Mouse (Mus musculus): ENCODE results near the gene Casp9. TPM values are rescaled to one million over a fixed set of nuclear protein-coding genes. Genes with fewer than 3 reads are reported as not detected.
A peak's percentile ranks its signal among the peaks of the same experiment; 100 is the strongest.

Gene Casp9
- polyA plus RNA-seq, 1 experiment from 2014 or later: 18.4 TPM

GRCm38 (mm10) chr4:141789564-141790218, 3.7 kb upstream of the Casp9 start:
- H3K9me3 ChIP-seq (ENCODE audit: control insufficient read depth, low read length): no peaks in the 10 kb centered on the region
- DNase-seq (no peak), ATAC-seq (ENCODE audit: low FRiP score, low TSS enrichment) (no peak)

GRCm38 (mm10) chr4:141790524-141790990, 2.9 kb upstream of the Casp9 start, which contains the start of gene Dnajc16:
TSS of gene Dnajc16 (minus strand) at chr4:141790931.
- Histone ChIP-seq H3K9ac (replicated peaks; ENCODE audit: low read length) (peak within 1 kb of the TSS; percentile 94), H3K4me1 (ENCODE audit: control insufficient read depth, insufficient read depth, low read length) (peaks cover 16% of the 10 kb centered on the region), H3K36me3 (ENCODE audit: control insufficient read depth, insufficient read depth, low read length) (peaks cover 26% of the 10 kb centered on the region), H3K4me2 (ENCODE audit: low read length) (peak within 1 kb of the TSS; percentile 74), H3K4me3 (replicated peaks; ENCODE audit: low read depth, low read length) (peak within 1 kb of the TSS; percentile 96), H3K9me3 (ENCODE audit: control insufficient read depth, low read length) (no peaks in the 10 kb centered on the region), H3K27me3 (ENCODE audit: control insufficient read depth, insufficient read depth, low read length) (no peaks in the 10 kb centered on the region), H3K27ac (replicated peaks; ENCODE audit: low read depth, low read length) (peak within 1 kb of the TSS; percentile 77)
- ATAC-seq (ENCODE audit: low FRiP score, low TSS enrichment) (peak; percentile 92), DNase-seq (peak; percentile 100)
- WGBS: under 1% methylated on average over 42 of the region's 42 CpGs

More at GRCm38 (mm10) chr4:141789564-141790218, 3.7 kb upstream of the Casp9 start:
- H3K4me2 ChIP-seq (ENCODE audit: low read length): peak overlapping the region; percentile 74
- peaks cover 10% of the 10 kb centered on the region for H3K4me1 ChIP-seq (ENCODE audit: control insufficient read depth, insufficient read depth, low read length)
- 55% methylated on average over 3 of the region's 3 CpGs for WGBS
- no peaks in the 10 kb centered on the region for H3K27me3 ChIP-seq (ENCODE audit: control insufficient read depth, insufficient read depth, low read length)
- peaks cover 34% of the 10 kb centered on the region for H3K36me3 ChIP-seq (ENCODE audit: control insufficient read depth, insufficient read depth, low read length)
- peak overlapping the region; percentile 77; the same call in 1 of the 2 replicates for H3K27ac ChIP-seq (replicated peaks; ENCODE audit: low read depth, low read length)
- peak overlapping the region; percentile 96 for H3K4me3 ChIP-seq (replicated peaks; ENCODE audit: low read depth, low read length)
- peak overlapping the region; percentile 94 for H3K9ac ChIP-seq (replicated peaks; ENCODE audit: low read length)

GRCm38 (mm10) chr4:141791486-141791885, 1.9 kb upstream of the Casp9 start:
- H3K4me1 ChIP-seq (ENCODE audit: control insufficient read depth, insufficient read depth, low read length): peaks cover 16% of the 10 kb centered on the region
- H3K27ac ChIP-seq (replicated peaks; ENCODE audit: low read depth, low read length): no peak overlapping the region
- DNase-seq (no peak), ATAC-seq (ENCODE audit: low FRiP score, low TSS enrichment) (no peak)
- no peak overlapping the region for H3K9ac ChIP-seq (replicated peaks; ENCODE audit: low read length)
- no peak overlapping the region for H3K4me3 ChIP-seq (replicated peaks; ENCODE audit: low read depth, low read length)
- no peak overlapping the region for H3K4me2 ChIP-seq (ENCODE audit: low read length)
- no peaks in the 10 kb centered on the region for H3K27me3 ChIP-seq (ENCODE audit: control insufficient read depth, insufficient read depth, low read length)
- 91% methylated on average over 7 of the region's 7 CpGs for WGBS
- peaks cover 21% of the 10 kb centered on the region for H3K36me3 ChIP-seq (ENCODE audit: control insufficient read depth, insufficient read depth, low read length)
- H3K9me3 ChIP-seq (ENCODE audit: control insufficient read depth, low read length): no peaks in the 10 kb centered on the region

GRCm38 (mm10) chr4:141791951-141792350, 1.5 kb upstream of the Casp9 start:
- H3K27ac ChIP-seq (replicated peaks; ENCODE audit: low read depth, low read length): no peak overlapping the region
- peaks cover 19% of the 10 kb centered on the region for H3K36me3 ChIP-seq (ENCODE audit: control insufficient read depth, insufficient read depth, low read length)
- WGBS: 87% methylated on average over 8 of the region's 8 CpGs
- H3K4me3 ChIP-seq (replicated peaks; ENCODE audit: low read depth, low read length): no peak overlapping the region
- no peaks in the 10 kb centered on the region for H3K27me3 ChIP-seq (ENCODE audit: control insufficient read depth, insufficient read depth, low read length)
- H3K4me1 ChIP-seq (ENCODE audit: control insufficient read depth, insufficient read depth, low read length): peaks cover 16% of the 10 kb centered on the region
- no peak overlapping the region for H3K4me2 ChIP-seq (ENCODE audit: low read length)
- ATAC-seq (ENCODE audit: low FRiP score, low TSS enrichment): no peak
- DNase-seq: no peak
- H3K9me3 ChIP-seq (ENCODE audit: control insufficient read depth, low read length): no peaks in the 10 kb centered on the region
- H3K9ac ChIP-seq (replicated peaks; ENCODE audit: low read length): no peak overlapping the region

- no peak for DNase-seq
- H3K4me1 ChIP-seq (ENCODE audit: control insufficient read depth, insufficient read depth, low read length): peaks cover 16% of the 10 kb centered on the region
- ATAC-seq (ENCODE audit: low FRiP score, low TSS enrichment): no peak
- H3K9me3 ChIP-seq (ENCODE audit: control insufficient read depth, low read length): no peaks in the 10 kb centered on the region
- WGBS: 11% methylated on average over 10 of the region's 10 CpGs
- H3K36me3 ChIP-seq (ENCODE audit: control insufficient read depth, insufficient read depth, low read length): peaks cover 19% of the 10 kb centered on the region
- H3K27ac ChIP-seq (replicated peaks; ENCODE audit: low read depth, low read length): peak overlapping the region; percentile 91
- H3K9ac ChIP-seq (replicated peaks; ENCODE audit: low read length): no peak overlapping the region
- H3K4me3 ChIP-seq (replicated peaks; ENCODE audit: low read depth, low read length): peak overlapping the region; percentile 75
- peak overlapping the region; percentile 69 for H3K4me2 ChIP-seq (ENCODE audit: low read length)
- H3K27me3 ChIP-seq (ENCODE audit: control insufficient read depth, insufficient read depth, low read length): no peaks in the 10 kb centered on the region
These were observed 694 bp upstream of the Casp9 start for GRCm38 (mm10) chr4:141792554-141793281.

- H3K27me3 ChIP-seq (ENCODE audit: control insufficient read depth, insufficient read depth, low read length): no peaks in the 10 kb centered on the region
- H3K4me3 ChIP-seq (replicated peaks; ENCODE audit: low read depth, low read length): peak overlapping the region; percentile 75
- peaks cover 16% of the 10 kb centered on the region for H3K4me1 ChIP-seq (ENCODE audit: control insufficient read depth, insufficient read depth, low read length)
- H3K4me2 ChIP-seq (ENCODE audit: low read length): peak overlapping the region; percentile 69
- H3K36me3 ChIP-seq (ENCODE audit: control insufficient read depth, insufficient read depth, low read length): peaks cover 13% of the 10 kb centered on the region
- no peak for ATAC-seq (ENCODE audit: low FRiP score, low TSS enrichment)
- peak overlapping the region; percentile 70 for H3K9ac ChIP-seq (replicated peaks; ENCODE audit: low read length)
- no peak for DNase-seq
- H3K9me3 ChIP-seq (ENCODE audit: control insufficient read depth, low read length): no peaks in the 10 kb centered on the region
- 15% methylated on average over 5 of the region's 5 CpGs for WGBS
- peak overlapping the region; percentile 91 for H3K27ac ChIP-seq (replicated peaks; ENCODE audit: low read depth, low read length)
These were observed 732 bp downstream of the Casp9 start for GRCm38 (mm10) chr4:141794152-141794535.

- WGBS: 91% methylated on average over 7 of the region's 7 CpGs
These were observed 2.9 kb downstream of the Casp9 start for GRCm38 (mm10) chr4:141796356-141796755.

GRCm38 (mm10) chr4:141796954-141797353, 3.5 kb downstream of the Casp9 start:
- 89% methylated on average over 4 of the region's 4 CpGs for WGBS
- H3K4me1 ChIP-seq (ENCODE audit: control insufficient read depth, insufficient read depth, low read length): peaks cover 10% of the 10 kb centered on the region; the same call in 1 of the 2 replicates
- H3K9ac ChIP-seq (replicated peaks; ENCODE audit: low read length): no peak overlapping the region
- no peak overlapping the region for H3K4me3 ChIP-seq (replicated peaks; ENCODE audit: low read depth, low read length)
- no peak for ATAC-seq (ENCODE audit: low FRiP score, low TSS enrichment)
- H3K36me3 ChIP-seq (ENCODE audit: control insufficient read depth, insufficient read depth, low read length): peaks cover 13% of the 10 kb centered on the region
- no peak overlapping the region for H3K4me2 ChIP-seq (ENCODE audit: low read length)
- no peaks in the 10 kb centered on the region for H3K27me3 ChIP-seq (ENCODE audit: control insufficient read depth, insufficient read depth, low read length)
- DNase-seq: no peak
- no peaks in the 10 kb centered on the region for H3K9me3 ChIP-seq (ENCODE audit: control insufficient read depth, low read length)
- no peak overlapping the region for H3K27ac ChIP-seq (replicated peaks; ENCODE audit: low read depth, low read length)

More at GRCm38 (mm10) chr4:141796356-141796755, 2.9 kb downstream of the Casp9 start:
- no peak for DNase-seq
- Histone ChIP-seq H3K4me1 (ENCODE audit: control insufficient read depth, insufficient read depth, low read length) (peaks cover 10% of the 10 kb centered on the region; the same call in 1 of the 2 replicates), H3K27ac (replicated peaks; ENCODE audit: low read depth, low read length) (no peak overlapping the region), H3K27me3 (ENCODE audit: control insufficient read depth, insufficient read depth, low read length) (no peaks in the 10 kb centered on the region), H3K9ac (replicated peaks; ENCODE audit: low read length) (no peak overlapping the region), H3K4me2 (ENCODE audit: low read length) (no peak overlapping the region), H3K9me3 (ENCODE audit: control insufficient read depth, low read length) (no peaks in the 10 kb centered on the region), H3K4me3 (replicated peaks; ENCODE audit: low read depth, low read length) (no peak overlapping the region), H3K36me3 (ENCODE audit: control insufficient read depth, insufficient read depth, low read length) (peaks cover 13% of the 10 kb centered on the region)
- ATAC-seq (ENCODE audit: low FRiP score, low TSS enrichment): no peak

Measured in midbrain, embryonic 14.5 days (tissue).